Comparison of ENCODE assay signal across 8 mouse cellular contexts in the genomic region with DNA sequence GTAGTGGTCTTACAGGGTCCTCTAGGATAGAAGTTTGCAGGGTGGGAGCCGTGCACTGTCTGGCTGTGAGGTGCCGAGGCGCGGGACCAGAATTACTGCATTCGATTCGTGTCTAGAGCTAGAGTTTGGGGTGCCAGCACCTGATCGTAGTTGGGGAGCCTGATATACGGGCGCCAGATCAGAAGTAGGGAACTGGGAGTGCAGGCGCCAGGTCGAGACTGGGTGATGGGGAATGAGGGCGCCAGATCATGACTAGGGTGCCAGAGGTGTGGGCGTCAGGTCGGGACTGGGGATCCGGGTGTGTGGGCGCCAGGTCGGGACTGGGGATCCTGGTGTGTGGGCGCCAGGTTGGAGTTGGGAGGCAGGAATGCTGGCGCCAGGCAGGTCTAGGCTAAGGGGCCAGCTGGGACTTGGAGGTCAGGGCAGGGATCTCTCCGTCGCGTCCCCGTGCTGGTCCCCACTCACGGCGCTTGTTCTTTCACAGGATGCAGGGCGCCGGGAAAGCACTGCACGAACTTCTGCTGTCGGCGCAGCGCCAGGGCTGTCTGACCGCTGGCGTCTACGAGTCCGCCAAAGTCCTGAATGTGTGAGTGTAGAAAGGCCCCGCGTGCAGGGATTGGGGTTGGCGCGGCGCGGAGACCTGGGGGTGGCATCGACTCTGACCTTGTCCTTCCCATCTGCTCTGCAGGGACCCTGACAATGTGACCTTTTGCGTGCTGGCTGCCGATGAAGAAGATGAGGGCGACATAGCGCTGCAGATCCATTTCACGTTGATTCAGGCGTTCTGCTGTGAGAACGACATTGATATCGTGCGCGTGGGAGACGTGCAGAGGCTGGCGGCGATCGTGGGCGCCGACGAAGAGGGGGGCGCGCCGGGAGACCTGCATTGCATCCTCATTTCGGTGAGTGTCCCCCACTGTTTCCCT. TPM values are rescaled to one million over a fixed set of nuclear protein-coding genes. Genes with fewer than 3 reads are reported as not detected.
A peak's percentile ranks its signal among the peaks of the same experiment; 100 is the strongest.
DNase-seq lines count a peak whose midpoint lies in the region; ATAC-seq lines count a peak whose summit lies in the region.

No protein-coding gene starts in this region.

- H3K27ac ChIP-seq in hindbrain, embryonic 14.5 days = peak overlapping the region; percentile 84

- peaks cover 22% of the 10 kb centered on the region for H3K27me3 ChIP-seq in hindbrain, embryonic 14.5 days (ENCODE audit: control insufficient read depth, insufficient read depth, low read length)

- H3K9ac ChIP-seq in hindbrain, embryonic 14.5 days = peak overlapping the region; percentile 76

- no peaks in the 10 kb centered on the region for H3K9me3 ChIP-seq in hindbrain, embryonic 14.5 days (ENCODE audit: control insufficient read depth, low read length)

- peak overlapping the region; percentile 42 for H3K4me3 ChIP-seq in hindbrain, embryonic 14.5 days (replicated peaks; ENCODE audit: low read length)

- H3K4me1 ChIP-seq in hindbrain, embryonic 14.5 days (replicated peaks; ENCODE audit: control insufficient read depth, insufficient read depth, low read length) = peaks cover 28% of the 10 kb centered on the region

- WGBS in hindbrain, embryonic 14.5 days = under 1% methylated on average over 63 of the region's 63 CpGs

- peak overlapping the region; percentile 76 for H3K4me2 ChIP-seq in hindbrain, embryonic 14.5 days (replicated peaks)

- peak; percentile 21; the same call in 1 of the 2 replicates for ATAC-seq in hindbrain, embryonic 14.5 days (ENCODE audit: low FRiP score)

- peak; percentile 70 for DNase-seq in MN1 (ENCODE audit: low spot score)
- DNase-seq in cerebellum, adult 9-11 months = peak; percentile 79
- peak; percentile 37 to 49 for DNase-seq in frontal cortex, postnatal 25 days (ENCODE audit: low spot score in 2 of 2)
- DNase-seq in hindbrain, embryonic 14.5 days (ENCODE audit: low spot score) = peak; percentile 65
- DNase-seq in left cerebral cortex, adult 18-20 months (ENCODE audit: low spot score in 2 of 2) = peak; percentile 52 to 66
- DNase-seq in lung, postnatal 36 days = peak; percentile 74
- peak; percentile 64 to 73 for DNase-seq in right cerebral cortex, adult 2 months (ENCODE audit: low spot score in 2 of 2)
- peak; percentile 36 for DNase-seq in urinary bladder, postnatal 10 days (ENCODE audit: low spot score)

- no peaks in the 10 kb centered on the region for H3K36me3 ChIP-seq in hindbrain, embryonic 14.5 days (replicated peaks; ENCODE audit: control insufficient read depth, insufficient read depth)

RNA-seq across cellular contexts. Expression of a gene that starts 0.7 kb away (rescaled TPM):
- polyA plus RNA-seq in hindbrain, embryonic 14.5 days (2014; fragmentation: Nextera tagmentation; extraction: Ambion mirVana) = 38.4 and 43.6 TPM in 2 replicates
- total RNA-seq in left cerebral cortex, adult 18-20 months (2021) = 10 to 100 TPM; 13.5 to 23.2 TPM

RNA-seq across cellular contexts. Expression of a gene that starts 53.6 kb away (rescaled TPM):
- 16.2 and 17.8 TPM in 2 replicates for polyA plus RNA-seq in hindbrain, embryonic 14.5 days (2014; fragmentation: Nextera tagmentation; extraction: Ambion mirVana)
- total RNA-seq in left cerebral cortex, adult 18-20 months (2021) = 10 to 100 TPM; 65.8 to 71.3 TPM

Comparison
In these comparisons a context has a peak if more than half of its experiments do, and no peak if none do; other contexts are left out.
1. Peak in every context shown above with its lines: DNase-seq, ATAC-seq, H3K4me3 ChIP-seq and H3K27ac ChIP-seq.